Mouse (Mus musculus): ENCODE data around the gene Pitpnm3. TPM values are rescaled to one million over a fixed set of nuclear protein-coding genes. Genes with fewer than 3 reads are reported as not detected.

Pitpnm3 gene
- polyA plus RNA-seq, 2 experiments = 0.40 to 1.0 TPM

DNA sequence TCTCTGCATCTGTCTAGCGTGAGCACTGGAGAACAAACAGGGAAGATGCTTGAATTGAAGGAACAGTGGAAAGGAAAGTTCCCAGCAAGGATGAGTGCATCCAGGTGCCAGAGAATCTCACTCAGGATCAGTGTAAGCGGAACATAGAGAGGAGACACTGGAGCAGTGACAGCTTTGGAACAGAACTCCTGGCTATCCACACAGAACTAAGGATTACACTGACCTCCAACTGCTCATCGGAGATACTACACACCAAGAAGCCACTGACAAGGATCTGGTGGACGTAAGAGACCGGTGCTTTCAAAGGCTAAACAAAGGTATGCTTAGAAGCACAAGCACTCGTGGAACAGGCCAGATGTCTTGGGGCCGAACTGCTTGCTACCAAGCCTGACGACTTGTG is 31.4 kb downstream of the Pitpnm3 start:
- 71% methylated on average over 8 of the region's 8 CpGs for WGBS
- H3K27ac ChIP-seq (replicated peaks; ENCODE audit: low read depth, low read length) = no peak overlapping the region
- no peaks in the 10 kb centered on the region for H3K27me3 ChIP-seq (ENCODE audit: control insufficient read depth, insufficient read depth, low read length)
- no peak overlapping the region for H3K4me3 ChIP-seq (replicated peaks; ENCODE audit: low read length)
- no peak overlapping the region for H3K4me2 ChIP-seq (replicated peaks; ENCODE audit: low read depth, low read length, severe bottlenecking)
- DNase-seq (ENCODE audit: low spot score) (no peak), ATAC-seq (ENCODE audit: low FRiP score, low read depth) (no peak)
- no peaks in the 10 kb centered on the region for H3K4me1 ChIP-seq (ENCODE audit: control insufficient read depth, insufficient read depth, low read length)
- H3K9me3 ChIP-seq (ENCODE audit: control insufficient read depth, low read length) = no peaks in the 10 kb centered on the region
- H3K9ac ChIP-seq (ENCODE audit: low read depth, low read length, severe bottlenecking) = no peak overlapping the region
- no peaks in the 10 kb centered on the region for H3K36me3 ChIP-seq (ENCODE audit: control insufficient read depth, insufficient read depth, low read length)
- no peak for TF ChIP-seq POLR2A (IDR thresholded peaks at IDR 0.05; ENCODE audit: borderline replicate concordance, extremely low read depth, insufficient read depth, insufficient read length)

DNA sequence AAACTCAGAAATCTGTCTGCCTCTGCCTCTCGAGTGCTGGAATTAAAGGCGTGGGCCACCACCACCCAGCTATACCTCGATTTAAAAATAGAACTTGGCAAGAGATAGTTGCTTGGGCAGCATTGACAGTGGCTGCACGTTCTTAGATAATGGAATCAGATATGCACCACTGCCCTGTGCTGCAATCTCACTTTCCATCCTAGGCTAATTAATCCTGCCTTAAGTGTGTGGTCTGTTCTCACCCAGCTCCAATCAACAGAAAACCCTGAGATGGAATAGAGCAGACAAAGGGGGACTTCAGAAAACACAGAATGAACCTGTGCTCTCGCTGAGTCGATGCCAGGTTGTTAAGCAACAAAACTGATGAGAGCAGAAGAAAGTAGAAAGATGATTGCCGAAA is 32.0 kb downstream of the Pitpnm3 start:
- no peak for DNase-seq (ENCODE audit: low spot score)
- no peak overlapping the region for H3K4me3 ChIP-seq (replicated peaks; ENCODE audit: low read length)
- no peak overlapping the region for H3K4me2 ChIP-seq (replicated peaks; ENCODE audit: low read depth, low read length, severe bottlenecking)
- H3K27me3 ChIP-seq (ENCODE audit: control insufficient read depth, insufficient read depth, low read length) = no peaks in the 10 kb centered on the region
- H3K4me1 ChIP-seq (ENCODE audit: control insufficient read depth, insufficient read depth, low read length) = no peaks in the 10 kb centered on the region
- no peaks in the 10 kb centered on the region for H3K9me3 ChIP-seq (ENCODE audit: control insufficient read depth, low read length)
- H3K36me3 ChIP-seq (ENCODE audit: control insufficient read depth, insufficient read depth, low read length) = no peaks in the 10 kb centered on the region
- no peak overlapping the region for H3K9ac ChIP-seq (ENCODE audit: low read depth, low read length, severe bottlenecking)
- H3K27ac ChIP-seq (replicated peaks; ENCODE audit: low read depth, low read length) = no peak overlapping the region
- 78% methylated on average over 7 of the region's 7 CpGs for WGBS
- no peak for ATAC-seq (ENCODE audit: low FRiP score, low read depth)
- TF ChIP-seq POLR2A (IDR thresholded peaks at IDR 0.05; ENCODE audit: borderline replicate concordance, extremely low read depth, insufficient read depth, insufficient read length) = no peak

DNA sequence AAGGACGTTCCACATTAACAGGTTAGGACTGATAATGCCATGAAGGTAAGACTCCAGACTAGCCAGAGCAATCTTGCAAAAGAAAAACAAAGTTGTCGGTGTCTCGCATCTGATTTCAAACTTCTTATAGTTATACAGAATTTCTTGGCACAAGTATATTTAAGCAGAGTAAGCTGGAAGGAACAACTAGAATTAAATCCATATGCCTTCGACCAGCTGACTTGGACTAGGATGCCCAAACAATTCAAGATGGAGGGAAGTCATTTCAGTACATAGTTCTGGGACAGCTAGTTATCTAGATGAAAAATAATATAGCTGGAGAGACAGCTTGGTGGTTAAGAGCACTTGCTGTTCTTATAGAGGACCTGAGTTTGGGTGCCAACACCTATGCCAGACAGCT is 34.6 kb downstream of the Pitpnm3 start:
- no peak overlapping the region for H3K4me3 ChIP-seq (replicated peaks; ENCODE audit: low read length)
- no peak overlapping the region for H3K4me2 ChIP-seq (replicated peaks; ENCODE audit: low read depth, low read length, severe bottlenecking)
- ATAC-seq (ENCODE audit: low FRiP score, low read depth) (no peak), DNase-seq (ENCODE audit: low spot score) (peak; percentile 22)
- WGBS = 66% methylated on average over 4 of the region's 4 CpGs
- no peak for TF ChIP-seq POLR2A (IDR thresholded peaks at IDR 0.05; ENCODE audit: borderline replicate concordance, extremely low read depth, insufficient read depth, insufficient read length)
- H3K9me3 ChIP-seq (ENCODE audit: control insufficient read depth, low read length) = no peaks in the 10 kb centered on the region
- no peaks in the 10 kb centered on the region for H3K4me1 ChIP-seq (ENCODE audit: control insufficient read depth, insufficient read depth, low read length)
- H3K9ac ChIP-seq (ENCODE audit: low read depth, low read length, severe bottlenecking) = no peak overlapping the region
- no peaks in the 10 kb centered on the region for H3K36me3 ChIP-seq (ENCODE audit: control insufficient read depth, insufficient read depth, low read length)
- no peak overlapping the region for H3K27ac ChIP-seq (replicated peaks; ENCODE audit: low read depth, low read length)
- no peaks in the 10 kb centered on the region for H3K27me3 ChIP-seq (ENCODE audit: control insufficient read depth, insufficient read depth, low read length)

GRCm38 (mm10) chr11:72099181-72099580 is 36.4 kb downstream of the Pitpnm3 start:
- no peaks in the 10 kb centered on the region for H3K4me1 ChIP-seq (ENCODE audit: control insufficient read depth, insufficient read depth, low read length)
- no peak overlapping the region for H3K27ac ChIP-seq (replicated peaks; ENCODE audit: low read depth, low read length)
- 78% methylated on average over 4 of the region's 4 CpGs for WGBS
- DNase-seq (ENCODE audit: low spot score) = no peak
- no peak overlapping the region for H3K4me2 ChIP-seq (replicated peaks; ENCODE audit: low read depth, low read length, severe bottlenecking)
- H3K27me3 ChIP-seq (ENCODE audit: control insufficient read depth, insufficient read depth, low read length) = no peaks in the 10 kb centered on the region
- TF ChIP-seq POLR2A (IDR thresholded peaks at IDR 0.05; ENCODE audit: borderline replicate concordance, extremely low read depth, insufficient read depth, insufficient read length) = no peak
- H3K9me3 ChIP-seq (ENCODE audit: control insufficient read depth, low read length) = no peaks in the 10 kb centered on the region
- ATAC-seq (ENCODE audit: low FRiP score, low read depth) = no peak
- H3K36me3 ChIP-seq (ENCODE audit: control insufficient read depth, insufficient read depth, low read length) = no peaks in the 10 kb centered on the region
- no peak overlapping the region for H3K9ac ChIP-seq (ENCODE audit: low read depth, low read length, severe bottlenecking)
- H3K4me3 ChIP-seq (replicated peaks; ENCODE audit: low read length) = no peak overlapping the region

DNA sequence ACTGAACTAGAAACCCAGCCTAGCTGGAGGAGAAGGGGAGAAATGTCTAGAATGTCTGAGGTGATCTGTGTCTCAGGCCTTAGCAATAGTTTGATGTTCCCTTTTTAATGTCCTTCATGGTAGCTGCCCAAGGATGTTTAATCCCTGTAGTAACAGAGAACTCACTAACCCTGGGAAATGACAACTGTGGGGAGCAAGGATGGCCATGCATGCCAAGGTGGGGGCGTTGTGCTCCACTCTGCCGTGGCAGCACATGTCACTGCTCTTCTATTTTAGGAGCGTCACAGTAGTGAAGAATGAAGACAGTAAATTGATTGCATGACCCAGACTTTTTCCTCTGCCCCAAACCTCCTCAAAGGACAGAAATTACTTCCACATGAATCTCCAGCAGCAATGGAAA is 37.6 kb downstream of the Pitpnm3 start:
- Histone ChIP-seq H3K4me3 (replicated peaks; ENCODE audit: low read length) (no peak overlapping the region), H3K4me1 (ENCODE audit: control insufficient read depth, insufficient read depth, low read length) (no peaks in the 10 kb centered on the region), H3K9ac (ENCODE audit: low read depth, low read length, severe bottlenecking) (no peak overlapping the region), H3K4me2 (replicated peaks; ENCODE audit: low read depth, low read length, severe bottlenecking) (no peak overlapping the region), H3K36me3 (ENCODE audit: control insufficient read depth, insufficient read depth, low read length) (no peaks in the 10 kb centered on the region), H3K9me3 (ENCODE audit: control insufficient read depth, low read length) (no peaks in the 10 kb centered on the region), H3K27me3 (ENCODE audit: control insufficient read depth, insufficient read depth, low read length) (no peaks in the 10 kb centered on the region), H3K27ac (replicated peaks; ENCODE audit: low read depth, low read length) (no peak overlapping the region)
- DNase-seq (ENCODE audit: low spot score) (no peak), ATAC-seq (ENCODE audit: low FRiP score, low read depth) (no peak)
- WGBS = 74% methylated on average over 3 of the region's 3 CpGs
- no peak for TF ChIP-seq POLR2A (IDR thresholded peaks at IDR 0.05; ENCODE audit: borderline replicate concordance, extremely low read depth, insufficient read depth, insufficient read length)

DNA sequence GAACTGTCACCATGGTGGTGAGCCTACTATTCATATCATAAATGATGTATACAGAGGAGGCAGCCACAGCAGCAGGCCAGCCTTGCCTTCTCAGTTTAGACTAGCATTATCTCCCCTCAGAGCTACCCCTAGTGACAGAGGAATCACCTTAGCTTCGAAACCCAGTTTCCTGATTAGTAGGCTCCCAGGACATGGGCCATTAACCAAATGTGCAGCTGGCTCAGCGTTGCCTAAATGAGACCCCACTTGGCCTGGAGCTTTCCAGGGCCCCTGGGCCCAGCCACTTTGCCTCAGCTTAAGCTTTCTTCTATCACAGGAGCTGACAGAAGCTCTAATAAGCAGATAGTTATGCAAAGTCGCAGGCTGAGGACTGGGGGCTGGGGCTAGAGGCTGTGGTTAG is 39.6 kb downstream of the Pitpnm3 start:
- no peak overlapping the region for H3K9ac ChIP-seq (ENCODE audit: low read depth, low read length, severe bottlenecking)
- no peak for TF ChIP-seq POLR2A (IDR thresholded peaks at IDR 0.05; ENCODE audit: borderline replicate concordance, extremely low read depth, insufficient read depth, insufficient read length)
- ATAC-seq (ENCODE audit: low FRiP score, low read depth) (no peak), DNase-seq (ENCODE audit: low spot score) (no peak)
- H3K27me3 ChIP-seq (ENCODE audit: control insufficient read depth, insufficient read depth, low read length) = no peaks in the 10 kb centered on the region
- no peaks in the 10 kb centered on the region for H3K4me1 ChIP-seq (ENCODE audit: control insufficient read depth, insufficient read depth, low read length)
- no peaks in the 10 kb centered on the region for H3K9me3 ChIP-seq (ENCODE audit: control insufficient read depth, low read length)
- no peak overlapping the region for H3K4me2 ChIP-seq (replicated peaks; ENCODE audit: low read depth, low read length, severe bottlenecking)
- H3K27ac ChIP-seq (replicated peaks; ENCODE audit: low read depth, low read length) = no peak overlapping the region
- no peaks in the 10 kb centered on the region for H3K36me3 ChIP-seq (ENCODE audit: control insufficient read depth, insufficient read depth, low read length)
- WGBS = 35% methylated on average over 3 of the region's 3 CpGs
- H3K4me3 ChIP-seq (replicated peaks; ENCODE audit: low read length) = no peak overlapping the region
